Mouse (Mus musculus) neural tube, embryonic 15.5 days (tissue): ENCODE data around the gene Vim. TPM values are rescaled to one million over a fixed set of nuclear protein-coding genes. Genes with fewer than 3 reads are reported as not detected.

ENCODE experiments used
- ATAC-seq: fragments of 200-750 bp; cut with Nextera tagmentation; 2 replicates; pipeline ENCODE4 v1.8.0; 2017; ENCODE audit warnings: mild to moderate bottlenecking, moderate TSS enrichment, moderate library complexity; ENCODE audit not compliant: low FRiP score
- H3K27ac ChIP-seq: fragments of 300-500 bp; sonication (generic); replicated peaks from 2 replicates; pipeline ENCODE4 v1.5.1; 2015; ENCODE audit warnings: mild to moderate bottlenecking, inconsistent platforms
- H3K27me3 ChIP-seq: fragments of 300-500 bp; sonication (generic); replicated peaks from 2 replicates; pipeline ENCODE4 v1.6.1; 2015; ENCODE audit warnings: inconsistent platforms
- H3K36me3 ChIP-seq: fragments of 300-500 bp; sonication (generic); 2 replicates; pipeline ENCODE4 v1.6.1; 2015; ENCODE audit warnings: inconsistent platforms
- H3K4me1 ChIP-seq: fragments of 300-500 bp; sonication (generic); 2 replicates; pipeline ENCODE4 v1.6.1; 2015; ENCODE audit warnings: inconsistent platforms
- H3K4me2 ChIP-seq: fragments of 300-500 bp; sonication (generic); 2 replicates; pipeline ENCODE4 v1.6.1; 2015; ENCODE audit warnings: inconsistent platforms, mild to moderate bottlenecking, moderate library complexity
- H3K4me3 ChIP-seq: fragments of 300-500 bp; sonication (generic); replicated peaks from 2 replicates; pipeline ENCODE4 v1.5.1; 2015; ENCODE audit warnings: mild to moderate bottlenecking, inconsistent platforms
- H3K9ac ChIP-seq: fragments of 300-500 bp; sonication (generic); replicated peaks from 2 replicates; pipeline ENCODE4 v1.6.1; 2015; ENCODE audit warnings: mild to moderate bottlenecking, inconsistent platforms
- H3K9me3 ChIP-seq: fragments of 300-500 bp; sonication (generic); replicated peaks from 2 replicates; pipeline ENCODE4 v1.6.1; 2016; ENCODE audit warnings: inconsistent platforms
- WGBS: fragments of 180-500 bp; shearing (Covaris S2); methylation state at CpG from one replicate; pipeline ENCODE4 v1.1.7; 2015; ENCODE audit warnings: mixed read lengths; 5-methylcytosine and 5-hydroxymethylcytosine counted together
- polyA plus RNA-seq: library from polyadenylated mRNA; unstranded; fragments of >200 nt; fragmentation: Nextera tagmentation; extraction: Ambion mirVana; gene quantifications from 2 replicates; pipeline ENCODE4 v1.2.1, GENCODE M21; 2015

Vim gene
- polyA plus RNA-seq, 1 experiment from 2014 or later: 441 TPM

DNA sequence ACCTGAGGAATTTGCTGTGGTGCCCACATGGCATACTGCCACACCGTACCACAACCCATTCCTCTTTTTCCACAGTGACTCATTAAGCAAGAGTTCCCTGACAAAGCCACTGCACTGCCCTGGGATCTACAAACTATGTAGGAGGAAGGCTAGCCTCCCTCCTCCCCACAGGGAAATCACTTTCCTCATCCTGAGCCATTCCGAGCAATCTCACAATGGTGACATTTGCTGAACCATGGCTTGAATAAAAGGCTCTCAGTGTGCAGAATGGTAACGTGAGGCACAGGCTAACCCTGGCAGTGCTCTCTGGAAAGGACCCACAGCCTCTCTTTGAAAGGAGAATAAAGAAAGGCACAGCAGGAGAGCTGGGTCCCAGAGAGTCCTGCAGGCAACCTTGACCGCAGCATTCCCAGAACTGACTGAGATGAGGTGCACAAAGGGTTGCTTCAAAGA, 1.6 kb upstream of the Vim start:
- WGBS: 9% methylated on average over 4 of the region's 4 CpGs
- Histone ChIP-seq H3K4me1 (peaks cover 37% of the 10 kb centered on the region), H3K27ac (peak overlapping the region; percentile 90), H3K4me3 (no peak overlapping the region), H3K4me2 (peak overlapping the region; percentile 89), H3K9me3 (no peaks in the 10 kb centered on the region), H3K27me3 (no peaks in the 10 kb centered on the region), H3K36me3 (no peaks in the 10 kb centered on the region), H3K9ac (no peak overlapping the region)
- no peak for ATAC-seq

DNA sequence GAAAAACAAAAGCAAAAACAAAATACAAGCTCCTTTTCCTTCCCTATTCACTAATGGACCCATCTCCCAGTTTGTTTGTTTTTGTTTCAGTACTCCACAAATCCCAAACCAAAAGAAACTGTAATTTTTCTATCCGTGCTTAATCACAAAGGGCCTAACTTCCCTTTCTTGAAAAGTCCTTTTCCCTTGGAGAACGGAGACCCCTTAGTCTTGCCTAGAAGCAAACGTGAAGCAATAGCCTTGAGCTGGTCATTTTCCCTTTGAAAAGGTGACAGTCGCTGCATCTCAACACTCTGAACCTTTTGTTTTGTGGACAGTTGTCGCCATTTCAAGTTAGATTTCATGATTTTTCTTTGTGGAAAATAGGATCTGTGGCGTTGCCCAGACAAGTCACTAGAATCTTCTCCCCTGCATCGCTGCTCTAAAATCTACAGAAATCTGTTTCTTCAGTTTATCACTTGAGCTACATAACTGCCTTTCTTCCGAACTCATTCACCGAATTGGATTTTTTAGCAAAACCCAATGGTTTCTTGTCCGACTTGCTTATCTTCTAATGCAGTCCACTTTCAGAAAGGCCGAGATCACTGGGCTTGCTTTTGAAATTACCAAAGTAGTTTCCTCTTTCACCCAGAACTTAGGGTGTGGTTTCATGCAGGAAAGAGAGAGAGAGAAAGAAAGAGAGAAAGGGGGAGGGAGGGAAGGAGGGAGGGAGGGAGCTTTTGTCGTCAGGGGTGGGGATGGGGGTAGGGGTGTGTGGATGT, 900 bp upstream of the Vim start:
- H3K36me3 ChIP-seq: no peaks in the 10 kb centered on the region
- H3K9ac ChIP-seq: peak overlapping the region; percentile 26; the same call in 1 of the 2 replicates
- peak overlapping the region; percentile 65 for H3K4me3 ChIP-seq
- peak overlapping the region; percentile 89 for H3K4me2 ChIP-seq
- 3% methylated on average over 12 of the region's 12 CpGs for WGBS
- H3K27ac ChIP-seq: peak overlapping the region; percentile 90
- H3K27me3 ChIP-seq: no peaks in the 10 kb centered on the region
- peaks cover 37% of the 10 kb centered on the region for H3K4me1 ChIP-seq
- H3K9me3 ChIP-seq: no peaks in the 10 kb centered on the region
- 0 out of 2 replicates have a peak, but pooled peaks have one; percentile 4 for ATAC-seq

DNA sequence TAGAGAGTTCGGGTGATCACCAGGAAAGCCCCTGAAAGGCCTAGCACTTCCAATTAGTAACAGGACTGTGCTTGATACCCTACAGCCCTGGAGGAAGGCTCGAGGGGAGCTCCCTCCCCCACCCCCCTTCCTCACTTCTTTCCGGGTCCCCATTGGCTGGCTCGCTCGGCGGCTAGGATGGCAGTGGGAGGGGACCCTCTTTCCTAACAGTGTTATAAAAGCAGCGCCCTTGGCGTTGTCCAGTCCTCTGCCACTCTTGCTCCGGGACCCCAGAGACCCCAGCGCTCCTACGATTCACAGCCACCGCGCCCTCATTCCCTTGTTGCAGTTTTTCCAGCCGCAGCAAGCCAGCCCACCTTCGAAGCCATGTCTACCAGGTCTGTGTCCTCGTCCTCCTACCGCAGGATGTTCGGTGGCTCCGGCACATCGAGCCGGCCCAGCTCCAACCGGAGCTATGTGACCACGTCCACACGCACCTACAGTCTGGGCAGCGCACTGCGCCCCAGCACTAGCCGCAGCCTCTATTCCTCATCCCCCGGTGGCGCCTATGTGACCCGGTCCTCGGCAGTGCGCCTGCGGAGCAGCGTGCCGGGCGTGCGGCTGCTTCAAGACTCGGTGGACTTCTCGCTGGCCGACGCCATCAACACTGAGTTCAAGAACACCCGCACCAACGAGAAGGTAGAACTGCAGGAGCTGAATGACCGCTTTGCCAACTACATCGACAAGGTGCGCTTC, 506 bp downstream of the Vim start:
- peak overlapping the region; percentile 65 for H3K4me3 ChIP-seq
- H3K9me3 ChIP-seq: no peaks in the 10 kb centered on the region
- H3K27ac ChIP-seq: peak overlapping the region; percentile 90
- WGBS: under 1% methylated on average over 46 of the region's 46 CpGs
- no peaks in the 10 kb centered on the region for H3K27me3 ChIP-seq
- peak overlapping the region; percentile 89 for H3K4me2 ChIP-seq
- peaks cover 37% of the 10 kb centered on the region for H3K4me1 ChIP-seq
- peak; percentile 92 for ATAC-seq
- H3K36me3 ChIP-seq: peaks cover 7% of the 10 kb centered on the region; the same call in 1 of the 2 replicates
- H3K9ac ChIP-seq: peak overlapping the region; percentile 69

DNA sequence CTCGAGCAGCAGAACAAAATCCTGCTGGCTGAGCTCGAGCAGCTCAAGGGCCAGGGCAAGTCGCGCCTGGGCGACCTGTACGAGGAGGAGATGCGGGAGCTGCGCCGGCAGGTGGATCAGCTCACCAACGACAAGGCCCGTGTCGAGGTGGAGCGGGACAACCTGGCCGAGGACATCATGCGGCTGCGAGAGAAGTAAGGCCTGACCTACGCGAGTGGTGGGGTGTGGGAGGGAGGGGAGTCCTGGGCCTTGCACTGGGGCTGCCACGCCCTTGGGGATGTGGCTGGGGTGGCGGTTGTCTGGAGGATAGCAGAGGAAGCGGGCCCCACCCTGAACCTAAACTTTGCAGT, 1.0 kb downstream of the Vim start:
- Histone ChIP-seq H3K36me3 (peaks cover 8% of the 10 kb centered on the region; the same call in 1 of the 2 replicates), H3K4me1 (peaks cover 37% of the 10 kb centered on the region), H3K4me3 (peak overlapping the region; percentile 65), H3K9me3 (no peaks in the 10 kb centered on the region), H3K9ac (peak overlapping the region; percentile 69), H3K27me3 (no peaks in the 10 kb centered on the region), H3K27ac (peak overlapping the region; percentile 90), H3K4me2 (peak overlapping the region; percentile 89)
- peak; percentile 27; the same call in 1 of the 2 replicates for ATAC-seq
- WGBS: under 1% methylated on average over 21 of the region's 21 CpGs

DNA sequence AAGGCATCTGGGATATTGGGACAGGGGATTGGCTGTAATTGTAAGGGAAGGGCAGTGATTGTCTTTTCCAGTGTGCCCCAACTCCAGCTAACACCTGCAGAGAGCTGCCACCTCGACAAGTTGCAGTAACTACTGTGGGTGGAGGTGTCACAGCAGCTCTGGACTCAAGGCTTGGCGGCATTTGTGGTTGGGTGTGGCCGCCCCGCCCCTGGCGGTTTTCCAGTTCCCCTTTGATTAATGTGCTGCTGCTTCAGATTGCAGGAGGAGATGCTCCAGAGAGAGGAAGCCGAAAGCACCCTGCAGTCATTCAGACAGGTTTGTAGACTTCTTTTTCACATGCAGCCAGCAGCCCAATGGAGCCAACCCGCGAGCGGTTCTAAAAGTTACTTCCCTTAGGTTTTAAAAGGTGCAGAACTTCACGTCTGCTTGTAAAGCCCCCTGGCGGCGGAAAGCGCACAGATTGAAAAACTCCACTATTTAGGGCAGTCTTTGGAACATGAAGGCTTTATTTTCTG, 1.6 kb downstream of the Vim start:
- Histone ChIP-seq H3K9ac (peak overlapping the region; percentile 69), H3K4me3 (peak overlapping the region; percentile 65), H3K4me2 (peak overlapping the region; percentile 89), H3K4me1 (peaks cover 37% of the 10 kb centered on the region), H3K36me3 (peaks cover 14% of the 10 kb centered on the region), H3K27me3 (no peaks in the 10 kb centered on the region), H3K27ac (peak overlapping the region; percentile 90), H3K9me3 (no peaks in the 10 kb centered on the region)
- 1% methylated on average over 13 of the region's 13 CpGs for WGBS
- ATAC-seq: no peak

DNA sequence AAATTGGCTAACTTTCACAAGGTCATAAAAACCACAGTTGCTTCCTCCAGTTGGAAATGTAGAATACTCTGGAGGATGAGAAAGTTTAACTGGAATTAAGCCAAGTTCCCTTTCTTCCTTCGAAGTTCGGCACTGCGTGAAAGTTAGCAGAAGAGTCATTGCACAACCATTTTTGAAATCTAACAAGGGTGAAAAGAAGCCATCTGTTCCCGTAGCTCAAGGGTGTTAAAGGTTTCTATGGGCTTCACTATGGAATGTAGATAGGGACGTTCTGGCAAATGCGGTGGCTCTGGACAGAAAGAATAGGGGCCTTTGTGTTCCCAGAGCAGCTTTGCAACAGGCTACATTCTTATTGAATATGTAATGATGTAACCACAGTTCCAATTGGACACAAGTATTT, 2.2 kb downstream of the Vim start:
- Histone ChIP-seq H3K4me1 (peaks cover 37% of the 10 kb centered on the region), H3K27ac (peak overlapping the region; percentile 90; the same call in 1 of the 2 replicates), H3K4me2 (peak overlapping the region; percentile 89), H3K27me3 (no peaks in the 10 kb centered on the region), H3K9me3 (no peaks in the 10 kb centered on the region), H3K36me3 (peaks cover 15% of the 10 kb centered on the region), H3K4me3 (peak overlapping the region; percentile 65), H3K9ac (peak overlapping the region; percentile 24; the same call in 1 of the 2 replicates)
- WGBS: 6% methylated on average over 6 of the region's 6 CpGs
- no peak for ATAC-seq

DNA sequence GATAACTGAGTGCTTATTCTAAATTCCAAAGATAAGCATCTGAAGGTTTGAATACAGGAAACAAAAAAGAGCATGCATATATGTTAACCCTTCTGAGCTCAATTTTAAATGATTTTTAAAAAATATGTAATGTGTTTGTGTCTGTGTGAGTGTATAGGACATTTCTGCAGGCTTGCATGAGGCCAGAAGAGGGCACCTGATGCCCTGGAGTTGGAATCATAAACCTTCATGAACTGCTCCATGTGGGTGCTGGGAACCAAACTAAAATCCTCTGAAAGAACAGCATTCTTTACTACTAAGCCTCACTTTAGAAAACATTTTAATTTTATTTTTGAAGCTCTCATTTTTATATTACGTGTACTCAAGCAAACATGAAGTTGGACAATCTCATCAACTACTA, 3.7 kb downstream of the Vim start:
- no peaks in the 10 kb centered on the region for H3K9me3 ChIP-seq
- peaks cover 21% of the 10 kb centered on the region for H3K36me3 ChIP-seq
- H3K27me3 ChIP-seq: no peaks in the 10 kb centered on the region
- no peak overlapping the region for H3K9ac ChIP-seq
- peaks cover 32% of the 10 kb centered on the region for H3K4me1 ChIP-seq
- WGBS: 98% methylated on average over 1 of the region's 1 CpGs
- no peak overlapping the region for H3K27ac ChIP-seq
- H3K4me2 ChIP-seq: peak overlapping the region; percentile 39
- no peak for ATAC-seq
- peak overlapping the region; percentile 1; the same call in 1 of the 2 replicates for H3K4me3 ChIP-seq

DNA sequence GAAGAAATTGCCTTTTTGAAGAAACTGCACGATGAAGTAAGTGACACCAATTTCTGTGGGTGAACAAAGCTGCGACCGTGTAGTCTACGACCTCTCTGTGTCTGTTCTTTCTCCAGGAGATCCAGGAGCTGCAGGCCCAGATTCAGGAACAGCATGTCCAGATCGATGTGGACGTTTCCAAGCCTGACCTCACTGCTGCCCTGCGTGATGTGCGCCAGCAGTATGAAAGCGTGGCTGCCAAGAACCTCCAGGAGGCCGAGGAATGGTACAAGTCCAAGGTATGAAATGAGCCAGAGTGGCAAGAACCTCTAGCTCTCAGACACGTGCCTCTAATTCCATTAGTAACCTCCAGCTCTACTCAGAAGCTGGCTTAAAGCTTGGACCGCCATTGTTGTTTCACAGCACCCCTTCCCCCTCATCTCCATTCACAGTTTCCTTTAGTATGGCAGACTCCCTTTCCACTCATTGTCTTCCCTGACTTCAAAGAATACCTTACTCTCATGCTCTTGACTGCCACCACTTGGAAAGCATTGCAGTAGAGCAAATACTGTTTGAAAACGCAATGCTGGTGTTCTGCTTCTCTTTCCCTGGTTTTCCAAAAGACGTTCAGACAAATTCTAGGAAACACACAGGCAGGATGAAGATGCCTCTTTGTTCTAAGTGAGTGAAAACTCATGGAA, 4.9 kb downstream of the Vim start:
- WGBS: 62% methylated on average over 14 of the region's 14 CpGs
- no peaks in the 10 kb centered on the region for H3K27me3 ChIP-seq
- no peak overlapping the region for H3K4me3 ChIP-seq
- H3K4me2 ChIP-seq: peak overlapping the region; percentile 19; the same call in 1 of the 2 replicates
- no peaks in the 10 kb centered on the region for H3K9me3 ChIP-seq
- H3K36me3 ChIP-seq: peaks cover 23% of the 10 kb centered on the region
- H3K27ac ChIP-seq: no peak overlapping the region
- no peak overlapping the region for H3K9ac ChIP-seq
- peaks cover 20% of the 10 kb centered on the region for H3K4me1 ChIP-seq
- ATAC-seq: no peak

DNA sequence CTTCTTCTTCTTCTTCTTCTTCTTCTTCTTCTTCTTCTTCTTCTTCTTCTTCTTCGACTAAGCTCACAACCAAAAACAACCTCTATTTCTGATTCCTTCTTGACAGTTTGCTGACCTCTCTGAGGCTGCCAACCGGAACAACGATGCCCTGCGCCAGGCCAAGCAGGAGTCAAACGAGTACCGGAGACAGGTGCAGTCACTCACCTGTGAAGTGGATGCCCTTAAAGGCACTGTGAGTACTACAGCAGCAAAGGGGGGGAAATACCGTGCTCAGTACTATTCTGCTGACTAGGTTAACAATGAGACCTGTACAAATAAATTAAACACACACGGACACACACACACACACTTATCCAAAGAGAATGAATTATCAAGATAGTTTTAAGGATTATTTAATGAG, 5.6 kb downstream of the Vim start:
- Histone ChIP-seq H3K27me3 (no peaks in the 10 kb centered on the region), H3K36me3 (peaks cover 23% of the 10 kb centered on the region), H3K4me1 (peaks cover 20% of the 10 kb centered on the region), H3K4me3 (no peak overlapping the region), H3K9me3 (no peaks in the 10 kb centered on the region), H3K4me2 (no peak overlapping the region), H3K9ac (no peak overlapping the region), H3K27ac (no peak overlapping the region)
- no peak for ATAC-seq
- WGBS: 87% methylated on average over 8 of the region's 8 CpGs

DNA sequence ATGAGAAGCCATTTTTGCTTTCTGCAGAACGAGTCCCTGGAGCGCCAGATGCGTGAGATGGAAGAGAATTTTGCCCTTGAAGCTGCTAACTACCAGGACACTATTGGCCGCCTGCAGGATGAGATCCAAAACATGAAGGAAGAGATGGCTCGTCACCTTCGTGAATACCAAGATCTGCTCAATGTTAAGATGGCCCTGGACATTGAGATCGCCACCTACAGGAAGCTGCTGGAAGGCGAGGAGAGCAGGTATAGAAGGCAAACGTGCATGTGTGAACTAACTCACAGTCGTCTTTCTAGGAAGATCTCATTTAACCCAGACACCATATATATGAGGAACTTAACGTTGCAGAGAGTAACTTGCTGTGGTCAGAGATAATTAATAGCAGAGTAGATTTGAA, 6.3 kb downstream of the Vim start:
- Histone ChIP-seq H3K4me3 (no peak overlapping the region), H3K36me3 (peaks cover 23% of the 10 kb centered on the region), H3K27ac (no peak overlapping the region), H3K9ac (no peak overlapping the region), H3K9me3 (no peaks in the 10 kb centered on the region), H3K4me2 (no peak overlapping the region), H3K27me3 (no peaks in the 10 kb centered on the region), H3K4me1 (peaks cover 14% of the 10 kb centered on the region)
- no peak for ATAC-seq
- 66% methylated on average over 11 of the region's 11 CpGs for WGBS

DNA sequence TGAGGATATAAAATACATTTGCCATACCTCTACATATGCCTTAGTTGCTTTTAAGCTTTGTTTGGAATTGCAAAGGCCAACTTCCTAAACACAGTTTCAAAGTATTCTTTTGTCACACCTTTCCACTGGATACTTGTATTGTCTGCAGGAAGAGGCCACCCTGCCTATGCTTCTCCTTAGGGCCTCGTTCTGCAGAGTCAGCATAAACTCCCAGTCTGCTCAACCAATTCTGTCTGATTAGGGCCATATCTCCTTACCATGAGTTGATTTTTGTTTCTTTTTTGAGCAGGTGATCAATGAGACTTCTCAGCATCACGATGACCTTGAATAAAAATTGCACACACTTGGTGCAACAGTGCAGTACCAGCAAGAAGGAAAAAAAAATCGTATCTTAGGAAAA, 8.5 kb downstream of the Vim start:
- WGBS: 83% methylated on average over 3 of the region's 3 CpGs
- ATAC-seq: no peak
- H3K4me2 ChIP-seq: no peak overlapping the region
- H3K9me3 ChIP-seq: no peaks in the 10 kb centered on the region
- H3K4me1 ChIP-seq: no peaks in the 10 kb centered on the region; the same call in 1 of the 2 replicates
- no peak overlapping the region for H3K27ac ChIP-seq
- no peak overlapping the region for H3K9ac ChIP-seq
- H3K4me3 ChIP-seq: no peak overlapping the region
- no peaks in the 10 kb centered on the region for H3K27me3 ChIP-seq
- peaks cover 23% of the 10 kb centered on the region for H3K36me3 ChIP-seq
